Mouse (Mus musculus) spleen, embryonic (tissue): ENCODE data around the gene Vmn1r104.
"Not testable (repeated sequence)": the region's sequence is repeated elsewhere in the genome, so short reads cannot be mapped to it uniquely, and the experiment has no call there.

ENCODE experiments used
- CTCF ChIA-PET: fragments of 350-600 bp; sonication (Branson Sonifier 250); formaldehyde crosslinking; loops from one replicate; lab custom pipeline; 2022; lab: Charles Lee

Vmn1r104 gene

GRCm38 (mm10) chr7:20533537-20533936 lies at the start of gene Vmn1r104:
Vmn1r104 (plus strand) TSS chr7:20533837.
- CTCF ChIA-PET: not testable (repeated sequence)

- CTCF ChIA-PET: not testable (repeated sequence)
These were observed 23.2 kb upstream of the Vmn1r104 start, which contains the start of gene Vmn1r103 for GRCm38 (mm10) chr7:20510434-20510833. Vmn1r103 (minus strand) TSS chr7:20510534.

- CTCF ChIA-PET: not testable (repeated sequence)
These were observed 12.0 kb downstream of the Vmn1r104 start, which contains the start of gene Gm5726 for GRCm38 (mm10) chr7:20545657-20546056. Gm5726 (minus strand) TSS chr7:20545757.

- CTCF ChIA-PET: not testable (repeated sequence)
These were observed 42.5 kb downstream of the Vmn1r104 start, which contains the start of gene Gm4141 for GRCm38 (mm10) chr7:20576141-20576540. Gm4141 (minus strand) TSS chr7:20576241.
